Mouse (Mus musculus) neural tube, embryonic 14.5 days (tissue): ENCODE measurements around the gene Adgrl1. TPM values are rescaled to one million over a fixed set of nuclear protein-coding genes. Genes with fewer than 3 reads are reported as not detected.
"Not testable (repeated sequence)": the region's sequence is repeated elsewhere in the genome, so short reads cannot be mapped to it uniquely, and the experiment has no call there.

Experiments
- ATAC-seq: fragments of 200-750 bp; cut with Nextera tagmentation; 2 replicates; pipeline ENCODE4 v1.8.0; 2017; ENCODE audit warnings: low read depth, mild to moderate bottlenecking, moderate TSS enrichment, moderate library complexity
- H3K27ac ChIP-seq: fragments of 300-500 bp; sonication (generic); 2 replicates; pipeline ENCODE4 v1.5.1; 2014; ENCODE audit warnings: low read depth, mild to moderate bottlenecking, control low read depth, low read length, moderate library complexity, mixed read lengths
- H3K27me3 ChIP-seq: fragments of 300-500 bp; sonication (generic); 2 replicates; pipeline ENCODE4 v1.6.1; 2014; ENCODE audit warnings: low read length; ENCODE audit not compliant: control insufficient read depth, insufficient read depth
- H3K36me3 ChIP-seq: fragments of 300-500 bp; sonication (generic); 2 replicates; pipeline ENCODE4 v1.6.1; 2014; ENCODE audit warnings: low read length, mixed read lengths; ENCODE audit not compliant: control insufficient read depth, insufficient read depth
- H3K4me1 ChIP-seq: fragments of 300-500 bp; sonication (generic); 2 replicates; pipeline ENCODE4 v1.6.1; 2014; ENCODE audit warnings: low read length; ENCODE audit not compliant: control insufficient read depth, insufficient read depth
- H3K4me2 ChIP-seq: fragments of 300-500 bp; sonication (generic); 2 replicates; pipeline ENCODE4 v1.6.1; 2014; ENCODE audit warnings: mild to moderate bottlenecking, low read depth, low read length, control low read depth
- H3K4me3 ChIP-seq: fragments of 300-500 bp; sonication (generic); 2 replicates; pipeline ENCODE4 v1.5.1; 2014; ENCODE audit warnings: low read depth, low read length, control low read depth, mixed read lengths
- H3K9ac ChIP-seq: fragments of 300-500 bp; sonication (generic); replicated peaks from 2 replicates; pipeline ENCODE4 v1.6.1; 2014; ENCODE audit warnings: low read depth, mild to moderate bottlenecking, control low read depth, low read length, mixed read lengths
- H3K9me3 ChIP-seq: fragments of 300-500 bp; sonication (generic); 2 replicates; pipeline ENCODE4 v1.6.1; 2016; ENCODE audit warnings: low read length; ENCODE audit not compliant: control insufficient read depth
- WGBS: fragments of 180-500 bp; shearing (Covaris S2); extraction: QIAGEN DNeasy Blood & Tissue Kit; methylation state at CpG from one replicate; pipeline ENCODE4 v1.1.7; 2014; 5-methylcytosine and 5-hydroxymethylcytosine counted together
- microRNA-seq: library from miRNA; unstranded; fragments of <30 nt; microRNA quantifications from one replicate; pipeline ENCODE4, GENCODE M21; 2016
- polyA plus RNA-seq: library from polyadenylated mRNA; unstranded; fragments of >200 nt; fragmentation: Nextera tagmentation; extraction: Ambion mirVana; gene quantifications from 2 replicates; pipeline ENCODE4 v1.2.1, GENCODE M21; 2014

Gene Adgrl1
- polyA plus RNA-seq, 1 experiment from 2014 or later = 75.0 TPM

DNA sequence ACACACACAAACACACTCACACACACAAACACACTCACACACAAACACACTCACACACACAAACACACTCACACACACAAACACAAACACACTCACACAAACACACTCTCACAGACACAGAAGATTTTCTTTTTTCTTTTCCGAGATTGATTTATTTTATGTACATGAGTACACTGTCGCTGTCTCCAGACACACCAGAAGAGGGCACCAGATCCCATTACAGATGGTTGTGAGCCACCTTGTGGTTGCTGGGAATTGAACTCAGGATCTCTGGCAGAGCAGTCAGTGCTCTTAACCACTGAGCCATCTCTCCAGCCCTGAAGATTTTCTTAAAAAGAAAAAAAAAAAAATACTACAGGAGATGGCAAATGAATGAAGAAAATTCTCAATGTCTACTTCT, 83.3 kb downstream of the Adgrl1 start:
- not testable (repeated sequence) for H3K4me2 ChIP-seq, H3K9ac ChIP-seq, ATAC-seq, H3K27me3 ChIP-seq, H3K4me3 ChIP-seq, H3K27ac ChIP-seq, H3K9me3 ChIP-seq, H3K4me1 ChIP-seq
- peaks cover 53% of the 10 kb centered on the region for H3K36me3 ChIP-seq
- 97% methylated on average over 2 of the region's 2 CpGs for WGBS

GRCm38 (mm10) chr8:83989243-83989642, 89.3 kb downstream of the Adgrl1 start:
- H3K27ac ChIP-seq = no peak overlapping the region
- no peak overlapping the region for H3K9ac ChIP-seq
- H3K9me3 ChIP-seq = no peaks in the 10 kb centered on the region
- ATAC-seq = no peak
- peaks cover 52% of the 10 kb centered on the region for H3K36me3 ChIP-seq
- 90% methylated on average over 7 of the region's 7 CpGs for WGBS
- H3K27me3 ChIP-seq = no peaks in the 10 kb centered on the region
- no peak overlapping the region for H3K4me3 ChIP-seq
- no peaks in the 10 kb centered on the region for H3K4me1 ChIP-seq
- H3K4me2 ChIP-seq = no peak overlapping the region

GRCm38 (mm10) chr8:83990170-83990569, 90.3 kb downstream of the Adgrl1 start:
- no peak for ATAC-seq
- no peaks in the 10 kb centered on the region for H3K4me1 ChIP-seq
- H3K36me3 ChIP-seq = peaks cover 44% of the 10 kb centered on the region
- H3K9me3 ChIP-seq = no peaks in the 10 kb centered on the region
- H3K27me3 ChIP-seq = no peaks in the 10 kb centered on the region
- H3K4me2 ChIP-seq = no peak overlapping the region
- H3K9ac ChIP-seq = no peak overlapping the region
- WGBS = 94% methylated on average over 14 of the region's 14 CpGs
- no peak overlapping the region for H3K4me3 ChIP-seq
- H3K27ac ChIP-seq = no peak overlapping the region

Small RNA genes within 50 kb of the gene (microRNA-seq; reads per million reads assigned to microRNA genes)
- gene Gm44330 (not detected), gene Gm44450 (not detected)

Other genes with a start within 250 kb of the Adgrl1 start
- gene Gipc1, start 247.4 kb upstream of the Adgrl1 start, polyA plus RNA-seq = 90.2 and 104 TPM in 2 replicates
- gene Ptger1, start 233.4 kb upstream of the Adgrl1 start, polyA plus RNA-seq = 0.71 and 1.4 TPM in 2 replicates
- gene Pkn1, start 200.9 kb upstream of the Adgrl1 start, polyA plus RNA-seq = 25.1 and 27.7 TPM in 2 replicates
- gene Ddx39, start 184.9 kb upstream of the Adgrl1 start, polyA plus RNA-seq = 82.6 and 83.3 TPM in 2 replicates
- 8.8 and 13.5 TPM in 2 replicates for gene Adgre5, start 158.8 kb upstream of the Adgrl1 start, polyA plus RNA-seq
- gene Gm10644, start 55.1 kb downstream of the Adgrl1 start, polyA plus RNA-seq = 0.82 and 1.1 TPM in 2 replicates
- 5.1 and 7.6 TPM in 2 replicates for gene Asf1b, start 55.4 kb downstream of the Adgrl1 start, polyA plus RNA-seq
- gene Prkaca, start 72.9 kb downstream of the Adgrl1 start, polyA plus RNA-seq = 175 and 181 TPM in 2 replicates
- 13.6 and 14.8 TPM in 2 replicates for gene Samd1, start 97.6 kb downstream of the Adgrl1 start, polyA plus RNA-seq
- 0.86 and 0.95 TPM in 2 replicates for gene 1700067K01Rik, start 101.4 kb downstream of the Adgrl1 start, polyA plus RNA-seq
- 1.9 TPM in 1 of 2 replicates, not detected in the other for gene 2210011C24Rik, start 112.1 kb downstream of the Adgrl1 start, polyA plus RNA-seq
- 5.1 and 5.2 TPM in 2 replicates for gene Palm3, start 121.4 kb downstream of the Adgrl1 start, polyA plus RNA-seq
- 0.43 and 0.45 TPM in 2 replicates for gene Il27ra, start 142.5 kb downstream of the Adgrl1 start, polyA plus RNA-seq
- gene Rln3, start 144.9 kb downstream of the Adgrl1 start, polyA plus RNA-seq = 0.82 and 0.91 TPM in 2 replicates
- gene Gm10643, start 165.0 kb downstream of the Adgrl1 start, polyA plus RNA-seq = 1.8 and 2.2 TPM in 2 replicates
- gene Rfx1, start 166.7 kb downstream of the Adgrl1 start, polyA plus RNA-seq = 10.1 and 12.8 TPM in 2 replicates
- 16.5 and 19.0 TPM in 2 replicates for gene Dcaf15, start 204.7 kb downstream of the Adgrl1 start, polyA plus RNA-seq
- 0.43 and 0.50 TPM in 2 replicates for gene Podnl1, start 225.9 kb downstream of the Adgrl1 start, polyA plus RNA-seq
- gene Cc2d1a, start 247.8 kb downstream of the Adgrl1 start, polyA plus RNA-seq = 26.8 and 30.7 TPM in 2 replicates
- 1.3 and 1.6 TPM in 2 replicates for gene 4930432K21Rik, start 247.9 kb downstream of the Adgrl1 start, polyA plus RNA-seq